Mouse (Mus musculus): ENCODE data around the gene Cep55.

DNA sequence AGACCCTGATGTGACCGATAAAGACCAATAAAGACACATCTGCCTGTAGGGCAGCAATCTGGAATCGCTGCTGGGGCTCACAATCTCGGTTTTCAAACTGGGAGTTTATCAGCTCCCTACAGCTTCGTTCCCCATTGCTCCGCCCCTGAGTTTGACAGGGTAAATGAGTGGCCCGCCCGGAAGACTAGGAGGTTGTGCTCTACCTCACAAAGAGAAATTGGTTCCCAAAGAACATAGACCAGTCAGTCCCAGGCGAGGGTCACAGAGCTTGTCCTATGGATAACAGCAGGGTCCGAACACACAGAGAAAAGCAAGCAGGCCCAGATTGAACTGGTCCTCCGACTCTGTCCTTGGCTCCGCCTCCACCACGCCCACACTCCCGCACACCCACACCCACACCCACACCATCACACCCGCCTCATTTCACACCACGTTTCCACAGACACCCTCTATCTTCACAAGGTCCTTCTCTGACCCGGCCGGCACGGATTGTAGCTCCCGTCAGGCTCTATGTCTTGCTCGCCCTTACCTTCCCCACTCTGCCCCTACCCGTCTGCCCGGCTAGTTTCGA, 577 bp upstream of the Cep55 start:
- no peak for TF ChIP-seq CTCF (IDR thresholded peaks at IDR 0.05; ENCODE audit: control insufficient read depth, insufficient read depth, low read length)
- 0 out of 2 replicates have a peak, but pooled peaks have one; percentile 18 for TF ChIP-seq POLR2A (IDR thresholded peaks at IDR 0.05; ENCODE audit: borderline replicate concordance, control insufficient read depth, low read depth, low read length)
